Mouse (Mus musculus) cerebral cortex, adult 2 months (tissue): ENCODE data around the gene Mrpl20.

Experiments
- WGBS: fragments of 180-500 bp; shearing (Covaris S2); methylation state at CpG from one replicate; pipeline ENCODE4 v1.1.7; 2018; 5-methylcytosine and 5-hydroxymethylcytosine counted together

Gene Mrpl20

DNA sequence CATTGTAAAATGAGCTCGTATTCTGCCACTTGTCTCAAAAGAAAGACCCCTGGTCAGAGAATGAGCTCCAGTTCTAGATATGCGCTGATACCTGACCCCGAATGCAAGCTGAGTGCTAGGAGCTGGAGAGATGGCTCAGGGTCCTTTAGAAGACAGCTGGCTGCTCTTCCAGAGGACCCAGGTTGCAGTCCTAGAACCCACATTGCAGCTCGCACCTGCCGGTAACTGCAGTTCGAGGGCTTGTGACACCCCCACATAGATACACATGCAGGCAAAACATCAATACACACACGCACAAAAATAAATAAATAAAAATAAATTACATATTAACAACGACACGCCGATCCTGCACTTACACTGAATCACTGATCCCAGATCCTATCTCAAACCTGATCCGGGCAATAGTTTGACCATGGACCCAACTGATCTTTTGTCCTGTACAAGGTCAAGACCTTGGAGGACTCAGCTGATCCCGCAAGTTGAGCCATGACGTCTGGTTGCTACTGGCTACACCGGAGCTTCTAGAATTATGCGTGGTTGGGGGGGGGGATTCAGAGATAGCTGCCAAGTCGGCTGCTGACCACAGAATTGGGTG lies 19.1 kb upstream of the Mrpl20 start:
- WGBS = 16% methylated on average over 16 of the region's 16 CpGs

DNA sequence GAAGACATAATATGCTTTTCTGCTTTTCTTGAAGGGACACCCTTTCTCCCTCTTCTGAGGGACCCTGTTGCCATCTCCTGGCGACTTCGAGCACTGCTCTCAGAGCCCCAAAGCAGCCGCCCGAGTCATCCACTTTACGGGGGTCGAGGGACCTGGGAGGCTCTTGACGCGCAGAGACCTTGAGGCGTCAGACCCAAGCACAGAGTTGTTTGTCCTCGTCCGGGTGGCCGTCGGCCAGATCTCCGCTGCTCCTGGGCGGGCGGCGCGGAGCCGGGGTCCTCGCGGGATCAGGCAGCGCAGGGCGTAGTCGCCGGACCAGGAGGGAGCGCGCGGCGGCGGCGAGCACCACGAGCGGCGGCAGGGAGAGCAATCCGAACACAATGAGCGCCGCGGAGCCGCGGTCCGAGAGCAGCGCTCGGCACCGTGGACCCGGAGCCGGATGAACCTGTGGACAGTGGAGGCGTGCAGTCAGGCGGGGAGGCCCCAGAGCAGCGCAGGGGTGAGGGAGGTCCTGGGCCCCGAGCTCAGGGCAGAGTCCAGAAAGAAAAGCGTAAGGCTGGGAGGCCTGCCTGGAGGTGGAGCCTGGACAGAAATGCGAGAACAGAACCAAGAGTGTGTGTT lies 18.5 kb upstream of the Mrpl20 start:
- under 1% methylated on average over 52 of the region's 52 CpGs for WGBS

DNA sequence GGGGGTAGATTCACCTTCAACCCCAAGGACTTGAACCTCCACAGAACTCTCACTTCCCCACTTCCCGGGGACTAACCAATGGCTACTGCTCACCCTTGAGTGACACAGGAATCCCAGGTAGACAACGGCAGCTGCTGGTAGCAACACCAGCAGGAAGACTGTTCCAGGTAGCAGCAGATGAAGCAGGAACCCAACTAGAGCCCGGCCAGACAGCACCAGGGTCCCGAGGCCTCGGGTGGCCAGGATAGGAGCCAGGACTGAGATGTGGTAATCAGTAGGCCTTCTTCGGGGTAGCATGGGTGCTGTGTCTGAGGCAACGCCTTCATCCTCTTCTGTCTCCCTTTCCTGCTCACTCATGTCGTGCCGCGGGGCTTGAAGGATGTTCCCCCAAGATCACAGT lies 17.4 kb upstream of the Mrpl20 start:
- 77% methylated on average over 10 of the region's 10 CpGs for WGBS

DNA sequence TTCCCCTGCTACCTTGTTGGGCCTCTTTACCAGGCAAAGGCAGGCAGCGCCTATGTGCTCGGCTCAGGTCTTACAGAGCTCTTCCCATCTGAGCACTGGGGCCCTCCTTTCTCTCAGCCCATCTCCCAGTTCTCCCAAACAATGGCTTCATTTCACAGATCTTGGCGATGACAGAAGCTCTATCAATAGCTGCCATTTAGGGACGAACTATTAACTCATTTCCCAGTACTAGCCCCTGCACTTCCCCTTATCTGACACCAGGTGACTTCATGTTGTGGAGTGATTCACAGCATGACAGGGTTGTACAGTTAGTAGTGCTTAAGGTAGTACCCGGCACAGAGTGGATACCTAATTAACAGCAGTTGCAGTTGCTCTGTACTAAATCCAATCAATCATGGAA lies 16.9 kb upstream of the Mrpl20 start, which contains the start of gene Tmem88b:
Tmem88b (minus strand) TSS at position 56 of the 400 bp plus-strand sequence.
- WGBS = 62% methylated on average over 5 of the region's 5 CpGs

DNA sequence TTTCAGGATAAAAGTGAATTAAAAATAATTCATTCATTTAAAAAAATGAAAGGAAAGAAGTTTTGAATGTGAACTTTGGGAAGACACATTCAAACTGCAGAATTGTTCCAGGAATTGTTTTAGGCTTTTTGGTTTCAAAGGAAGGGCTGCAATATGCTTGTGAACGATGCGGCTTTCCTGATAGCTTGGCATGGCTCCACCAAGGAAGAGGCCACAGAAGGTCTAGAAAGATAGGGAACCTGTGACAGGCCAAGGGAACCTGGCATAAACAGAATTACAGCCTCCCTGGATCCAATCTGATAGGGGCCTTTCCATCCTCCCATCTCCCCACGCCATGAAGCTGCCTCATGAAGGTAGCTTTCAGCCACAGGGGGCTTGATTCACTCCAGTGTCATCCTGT lies 14.4 kb upstream of the Mrpl20 start:
- WGBS = 71% methylated on average over 3 of the region's 3 CpGs

DNA sequence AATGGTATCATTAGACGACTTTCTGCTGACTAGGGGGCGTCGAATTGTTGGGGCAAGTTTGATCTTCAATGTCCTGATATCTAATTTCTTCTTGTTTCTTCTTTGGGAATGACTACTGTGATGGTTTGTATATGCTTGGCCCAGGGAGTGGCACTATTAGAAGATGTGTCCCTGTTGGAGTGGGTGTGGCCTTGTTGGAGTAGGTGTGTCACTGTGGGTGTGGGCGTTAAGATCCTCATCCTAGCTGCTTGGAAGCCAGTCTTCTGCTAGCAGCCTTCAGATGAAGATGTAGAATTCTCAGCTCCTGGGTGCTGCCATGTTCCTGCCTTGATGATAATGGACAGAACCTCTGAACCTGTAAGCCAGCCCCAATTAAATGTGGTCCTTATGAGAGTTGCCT lies 13.8 kb upstream of the Mrpl20 start:
- WGBS = 86% methylated on average over 4 of the region's 4 CpGs

DNA sequence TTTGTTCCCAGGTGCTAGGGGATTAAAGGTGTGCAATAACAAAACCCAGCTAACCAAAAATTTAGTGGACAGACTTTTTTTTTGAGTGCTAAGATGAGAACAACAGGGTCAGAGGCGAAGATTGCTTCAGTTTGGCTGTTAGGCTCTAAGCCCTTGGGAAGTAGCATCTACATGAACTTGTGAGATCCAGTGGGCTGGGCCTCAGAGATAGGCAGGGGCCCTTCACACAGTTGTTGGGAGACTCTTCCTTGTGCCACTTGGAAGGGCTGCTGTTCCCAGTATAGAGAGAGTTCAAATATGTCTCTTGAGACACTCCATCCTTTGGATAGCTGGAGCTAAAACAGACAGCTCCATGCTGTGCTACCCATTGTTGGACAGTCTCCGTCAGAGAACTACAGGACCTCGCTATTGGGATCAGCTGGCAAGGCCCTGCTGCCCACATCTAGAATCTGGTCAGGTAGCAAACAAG lies 12.6 kb upstream of the Mrpl20 start, which contains the start of gene Ankrd65:
Ankrd65 (plus strand) TSS at position 419 of the 469 bp plus-strand sequence.
- WGBS = 77% methylated on average over 3 of the region's 3 CpGs

DNA sequence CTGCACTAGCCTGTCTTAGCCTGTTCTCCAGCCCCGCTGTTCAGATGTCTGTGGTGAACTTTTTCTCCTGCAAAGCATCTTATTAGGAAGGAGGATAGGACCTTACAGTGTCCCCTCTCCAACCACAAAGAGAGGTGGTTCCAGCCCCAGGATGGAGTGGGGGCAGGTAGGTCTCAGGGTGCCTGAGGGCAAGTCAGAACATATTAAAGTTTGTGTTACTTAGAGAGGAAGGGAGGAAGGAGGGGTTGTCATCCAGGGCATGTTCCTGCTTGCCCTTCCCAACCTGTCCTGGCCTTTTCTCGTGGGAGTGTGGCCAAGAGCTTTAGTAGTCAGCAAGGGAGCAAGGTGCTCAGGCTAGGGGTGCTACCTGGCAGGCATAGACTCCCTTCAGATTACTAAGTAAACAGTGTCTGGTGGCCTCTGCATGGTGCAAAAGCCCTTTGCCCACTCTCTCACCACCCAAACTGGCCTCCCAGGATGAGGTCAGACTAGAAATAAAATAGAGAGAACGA lies 12.0 kb upstream of the Mrpl20 start:
- 83% methylated on average over 3 of the region's 3 CpGs for WGBS

DNA sequence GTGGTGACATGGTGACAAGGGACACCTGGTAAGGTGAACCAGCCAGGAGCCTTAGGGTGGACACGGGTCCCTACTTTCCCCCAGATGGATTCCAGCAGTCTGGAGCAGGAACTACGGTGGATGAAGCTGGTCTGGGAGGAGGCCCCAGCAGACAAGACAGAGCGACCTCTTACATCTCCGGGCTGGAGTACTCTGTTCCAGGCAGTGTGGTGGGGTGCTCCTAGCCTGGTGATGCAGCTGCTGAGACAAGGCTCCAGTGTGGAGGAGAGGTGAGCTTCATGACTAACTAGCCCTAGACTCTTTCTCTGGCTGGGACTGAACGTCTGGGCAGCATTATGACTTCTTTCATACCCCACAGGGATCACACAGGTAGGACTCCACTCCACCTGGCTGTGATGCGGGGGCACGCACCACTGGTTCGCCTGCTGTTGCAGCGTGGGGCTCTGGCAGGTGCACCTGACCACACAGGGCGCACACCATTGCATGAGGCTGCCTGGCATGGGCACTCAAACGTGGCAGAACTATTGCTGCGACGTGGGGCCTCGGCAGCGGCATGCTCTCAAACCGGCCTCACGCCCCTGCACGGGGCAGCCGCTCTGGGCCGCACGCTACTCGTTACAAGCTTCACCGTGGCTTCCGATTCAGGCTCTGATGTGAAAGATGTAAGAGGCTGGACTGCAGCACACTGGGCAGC lies 11.3 kb upstream of the Mrpl20 start:
- WGBS = 80% methylated on average over 24 of the region's 24 CpGs

DNA sequence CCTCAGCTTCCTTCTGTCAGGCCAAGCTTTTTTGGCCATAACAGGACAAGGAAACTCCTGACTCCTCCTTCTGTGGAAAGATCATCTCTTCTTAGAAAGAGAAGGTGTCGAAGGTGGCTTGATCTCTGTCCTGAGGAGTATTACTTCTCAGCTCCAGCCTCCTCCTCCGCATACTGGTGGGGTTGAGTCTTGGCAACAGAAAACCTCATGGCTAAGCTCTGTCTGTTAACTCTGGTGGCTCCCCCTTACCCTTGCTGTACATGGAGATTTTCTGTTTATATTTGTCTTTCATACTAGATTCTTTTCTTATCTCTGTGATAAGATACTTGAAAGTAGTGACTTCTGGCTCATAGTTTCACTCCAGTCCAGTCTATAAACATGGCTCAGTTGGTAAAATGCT lies 8.9 kb upstream of the Mrpl20 start:
- 83% methylated on average over 2 of the region's 2 CpGs for WGBS

DNA sequence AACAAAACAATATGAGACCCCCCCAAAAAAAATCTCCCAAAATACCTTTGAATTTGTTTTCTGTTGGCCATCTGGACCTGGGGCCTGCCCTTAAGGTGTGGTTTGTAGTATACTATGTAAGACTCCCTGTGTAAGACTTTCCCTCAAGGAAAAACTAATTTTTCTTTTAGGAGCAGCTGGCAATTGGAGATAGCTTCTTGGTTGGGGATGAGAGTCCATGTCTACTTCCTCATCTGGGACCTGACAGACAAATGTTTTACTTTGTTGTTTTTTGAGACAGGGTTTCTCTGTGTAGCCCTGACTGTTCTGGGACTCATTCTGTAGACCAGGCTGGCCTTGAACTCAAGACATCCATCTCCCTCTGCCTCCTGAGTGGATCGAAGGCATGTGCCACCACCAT lies 603 bp upstream of the Mrpl20 start:
- 83% methylated on average over 1 of the region's 1 CpGs for WGBS

DNA sequence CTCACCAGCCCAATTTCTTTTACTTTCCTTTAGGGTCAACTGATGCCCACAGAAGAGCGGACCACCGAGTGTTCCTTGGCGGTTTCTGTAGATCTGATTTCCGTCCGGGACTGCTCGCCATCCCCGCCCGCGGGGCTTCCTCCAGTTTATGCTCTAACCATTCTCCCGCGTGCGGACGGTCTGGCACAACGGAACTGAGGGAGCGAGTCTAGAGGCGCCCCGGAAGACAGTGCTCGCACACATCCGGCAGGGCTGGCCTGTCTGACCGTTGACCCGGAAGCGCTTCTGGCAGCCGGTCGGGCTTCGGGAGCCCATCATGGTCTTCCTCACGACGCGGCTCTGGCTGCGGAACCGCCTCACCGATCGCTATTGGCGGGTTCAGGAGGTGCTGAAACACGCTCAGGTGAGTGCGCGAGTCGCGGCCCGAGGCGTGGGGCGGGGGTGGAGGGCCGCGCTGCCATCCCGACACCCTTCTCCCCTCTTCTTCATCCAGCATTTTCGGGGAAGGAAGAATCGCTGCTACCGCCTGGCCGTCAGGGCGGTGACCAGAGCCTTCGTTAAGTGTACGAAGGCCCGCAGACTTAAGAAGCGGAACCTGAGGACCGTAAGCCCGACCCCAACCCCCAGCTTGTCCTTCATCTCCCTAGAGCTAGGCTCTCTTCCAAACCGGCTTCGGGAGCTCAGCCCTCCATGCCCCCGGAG lies 813 bp downstream of the Mrpl20 start:
- WGBS = under 1% methylated on average over 58 of the region's 58 CpGs

DNA sequence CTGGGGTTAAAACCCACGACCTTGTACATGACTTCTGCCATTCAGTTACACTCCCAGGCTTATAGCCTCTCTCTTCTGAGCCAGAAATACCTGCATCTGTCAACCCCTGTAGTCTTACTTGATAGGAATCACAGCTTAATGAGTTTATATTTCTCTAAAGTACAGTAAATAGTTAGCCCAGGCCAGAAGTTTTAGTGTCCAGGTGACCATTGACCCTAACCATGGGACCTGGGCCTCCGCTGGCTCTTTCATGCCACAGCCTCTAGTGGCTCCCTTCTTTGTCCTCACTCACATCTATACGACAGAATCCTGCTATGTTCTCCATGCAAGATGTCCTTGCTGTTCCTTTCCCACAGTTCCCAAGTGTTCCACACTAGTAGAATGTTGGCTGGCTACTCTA lies 5.2 kb downstream of the Mrpl20 start:
- 82% methylated on average over 3 of the region's 3 CpGs for WGBS

DNA sequence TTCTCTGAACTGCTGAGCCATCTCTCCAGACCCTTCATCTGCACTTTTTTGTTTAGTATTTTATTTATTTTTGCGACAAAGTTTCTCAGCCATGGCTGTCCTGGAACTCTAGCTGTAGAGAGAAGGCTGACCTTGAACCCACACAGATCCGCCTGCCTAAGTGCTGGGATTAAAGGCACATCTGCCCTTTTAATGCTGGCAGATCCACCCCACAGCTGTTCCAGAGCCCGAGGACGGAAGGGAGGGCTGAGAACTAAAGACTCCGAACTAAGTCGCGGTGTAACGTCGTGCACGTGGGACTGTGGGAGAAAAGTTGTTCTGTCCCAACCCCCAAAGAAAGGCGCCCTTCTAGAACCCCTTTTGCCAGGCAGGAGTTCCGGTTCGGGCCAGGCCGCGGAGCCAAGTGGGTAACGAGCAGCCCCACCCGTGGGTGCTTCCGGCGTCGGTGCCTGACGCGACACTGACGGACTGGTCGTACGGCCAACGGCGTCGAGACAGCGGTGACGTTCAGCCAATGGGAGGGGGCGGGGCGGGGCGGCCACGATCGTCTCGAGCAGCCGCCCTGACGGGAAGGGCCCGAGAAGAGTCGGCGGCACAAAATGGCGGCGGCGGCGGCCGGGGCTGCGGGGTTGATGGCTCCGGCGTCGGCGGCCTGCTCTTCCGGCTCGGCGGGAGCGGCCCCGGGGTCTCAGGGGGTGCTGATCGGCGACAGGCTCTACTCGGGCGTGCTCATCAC lies 9.4 kb downstream of the Mrpl20 start, which contains the start of gene Ccnl2:
Ccnl2 (plus strand) TSS at position 561 of the 736 bp plus-strand sequence.
- WGBS = under 1% methylated on average over 58 of the region's 60 CpGs

DNA sequence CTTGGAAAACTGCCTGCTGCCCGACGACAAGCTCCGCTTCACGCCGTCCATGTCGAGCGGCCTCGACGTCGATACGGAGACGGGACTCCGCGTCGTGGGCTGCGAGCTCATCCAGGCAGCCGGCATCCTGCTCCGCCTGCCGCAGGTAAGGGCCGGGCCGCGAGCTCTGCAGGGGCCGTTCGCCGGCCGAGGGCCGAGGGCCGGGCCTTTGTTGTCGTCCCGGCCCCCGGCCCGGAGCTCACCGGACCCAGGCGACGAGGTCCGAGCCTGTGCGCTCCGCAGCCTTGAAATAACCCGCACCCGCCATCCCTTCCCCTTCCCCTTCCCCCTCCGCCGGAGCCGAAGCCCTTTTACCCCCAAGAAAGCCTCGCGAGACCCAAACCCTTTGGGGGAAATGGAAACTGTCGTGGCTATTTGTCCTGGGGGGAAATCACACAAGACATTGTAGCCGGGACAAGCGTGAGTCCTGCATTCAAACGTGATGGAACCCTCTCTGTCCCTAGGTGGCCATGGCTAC lies 10.0 kb downstream of the Mrpl20 start:
- WGBS = under 1% methylated on average over 49 of the region's 49 CpGs

DNA sequence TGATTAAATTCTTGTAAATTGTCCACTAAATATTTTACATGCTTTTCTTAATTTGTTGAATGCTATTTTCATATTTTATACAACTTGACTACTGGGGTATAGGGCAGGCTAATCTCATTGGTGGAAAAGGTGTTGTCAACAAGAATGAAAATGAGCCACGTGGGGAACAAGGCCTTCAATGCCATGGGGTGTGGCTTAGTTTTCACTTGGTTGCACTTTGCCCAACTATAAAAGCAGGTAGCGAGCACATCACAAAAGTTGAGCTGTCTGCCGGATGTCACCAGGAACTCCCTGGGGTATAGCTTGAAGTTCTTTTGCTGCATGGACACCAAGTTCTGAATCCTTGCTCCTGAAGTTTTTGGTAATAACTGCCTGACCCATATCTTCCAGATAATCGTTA lies 14.9 kb downstream of the Mrpl20 start:
- WGBS = 61% methylated on average over 4 of the region's 4 CpGs

DNA sequence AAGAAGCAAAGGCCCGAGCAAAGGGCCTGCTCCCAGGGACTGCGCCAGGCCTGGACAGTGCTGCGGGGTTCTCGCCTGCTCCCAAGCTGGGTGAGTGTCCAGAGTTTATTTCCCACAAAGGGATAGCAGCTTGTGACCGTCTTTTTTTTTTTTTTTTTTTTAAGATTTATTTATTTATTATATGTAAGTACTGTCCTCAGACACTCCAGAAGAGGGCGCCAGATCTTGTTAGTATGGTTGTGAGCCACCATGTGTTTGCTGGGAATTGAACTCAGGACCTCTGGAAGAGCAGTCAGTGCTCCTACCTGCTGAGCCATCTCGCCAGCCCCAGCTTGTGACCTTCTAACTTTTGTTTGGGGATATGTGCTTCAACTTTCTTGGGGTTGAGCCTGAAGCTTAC lies 18.3 kb downstream of the Mrpl20 start:
- WGBS = 70% methylated on average over 7 of the region's 7 CpGs

DNA sequence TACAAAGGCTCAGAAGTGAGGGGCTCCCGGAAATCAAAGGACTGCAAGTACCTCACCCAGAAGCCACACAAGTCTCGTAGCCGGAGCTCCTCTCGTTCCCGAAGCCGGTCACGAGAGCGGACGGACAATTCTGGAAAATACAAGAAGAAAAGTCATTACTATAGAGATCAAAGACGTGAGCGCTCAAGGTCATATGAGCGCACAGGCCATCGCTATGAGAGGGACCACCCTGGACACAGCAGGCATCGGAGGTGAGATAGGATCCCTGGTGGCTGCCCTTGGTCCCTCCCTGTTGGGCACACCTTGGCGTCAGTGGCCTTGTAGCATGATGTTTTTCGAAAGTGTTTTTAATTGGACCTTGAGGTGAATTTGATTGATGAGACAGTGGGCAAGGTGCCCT lies 20.8 kb downstream of the Mrpl20 start:
- WGBS = 93% methylated on average over 16 of the region's 16 CpGs

DNA sequence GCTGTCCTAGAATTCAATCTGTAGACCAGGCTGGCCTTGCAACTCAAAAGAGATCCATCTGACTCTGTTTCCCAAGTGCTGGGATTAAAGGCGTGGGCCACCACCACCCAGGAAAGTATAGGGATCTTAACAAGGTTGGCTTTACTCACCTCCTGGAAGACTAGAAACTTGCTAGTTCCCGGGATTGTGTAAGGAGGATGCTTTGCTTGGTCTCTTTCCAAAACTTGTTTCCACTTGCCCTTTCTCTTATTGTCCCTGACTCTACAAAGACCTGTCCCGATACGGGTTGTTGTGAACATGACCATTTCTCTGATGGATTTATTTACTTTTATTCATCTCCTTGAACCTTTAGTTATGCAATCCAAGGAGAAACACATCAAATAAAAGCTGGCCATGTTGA lies 27.2 kb downstream of the Mrpl20 start:
- 88% methylated on average over 4 of the region's 4 CpGs for WGBS

DNA sequence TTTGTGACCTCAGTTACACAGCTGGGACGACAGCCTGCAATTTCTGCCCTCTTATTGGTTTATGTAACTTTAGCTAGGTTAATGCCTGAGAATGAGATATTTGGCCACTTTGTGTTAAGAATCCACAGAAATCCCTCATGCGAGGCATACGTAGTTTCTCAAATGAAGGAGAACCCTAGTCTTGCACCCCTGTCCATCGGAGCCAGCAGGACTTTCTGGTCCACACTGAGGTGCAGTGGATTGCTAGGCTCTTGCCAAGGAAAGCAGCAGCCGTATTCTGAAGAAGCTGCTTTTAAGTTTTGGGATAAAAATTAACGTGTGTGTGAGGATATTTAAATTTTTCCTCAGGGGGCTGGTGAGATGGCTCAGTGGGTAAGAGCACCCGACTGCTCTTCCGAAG lies 27.9 kb downstream of the Mrpl20 start:
- 46% methylated on average over 8 of the region's 8 CpGs for WGBS

DNA sequence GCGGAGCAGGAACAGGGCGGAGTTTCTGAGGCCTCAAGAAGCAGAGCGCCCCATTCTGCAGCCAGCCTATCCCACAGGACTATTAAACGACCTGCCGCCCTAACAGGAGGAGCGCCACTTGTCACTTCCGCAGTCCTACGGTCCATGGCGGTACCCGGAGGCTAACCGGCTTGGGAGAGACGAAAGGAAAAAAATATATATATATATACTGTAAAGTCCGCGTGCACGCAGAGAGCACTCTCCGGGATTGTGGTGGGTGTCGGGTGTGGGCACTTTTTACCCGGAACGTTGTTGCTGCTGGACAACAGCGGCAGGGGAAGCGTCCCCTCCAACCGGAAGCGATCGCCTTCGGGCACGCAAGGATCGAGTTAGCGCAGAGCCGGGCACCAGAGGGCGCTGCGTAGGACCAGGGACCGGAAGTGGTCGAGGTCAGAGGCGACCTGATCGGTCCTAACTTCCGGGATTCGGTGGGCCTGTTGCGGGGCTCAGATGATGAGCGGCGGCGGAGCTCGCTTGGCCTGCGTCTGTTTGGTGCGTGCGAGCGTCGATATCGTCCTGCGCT lies 28.6 kb downstream of the Mrpl20 start, which contains the start of gene Aurkaip1:
Aurkaip1 (plus strand) TSS at position 68 of the 562 bp plus-strand sequence.
- WGBS = under 1% methylated on average over 49 of the region's 49 CpGs
